ENCODE assay signal across 8 mouse cellular contexts in the genomic region with DNA sequence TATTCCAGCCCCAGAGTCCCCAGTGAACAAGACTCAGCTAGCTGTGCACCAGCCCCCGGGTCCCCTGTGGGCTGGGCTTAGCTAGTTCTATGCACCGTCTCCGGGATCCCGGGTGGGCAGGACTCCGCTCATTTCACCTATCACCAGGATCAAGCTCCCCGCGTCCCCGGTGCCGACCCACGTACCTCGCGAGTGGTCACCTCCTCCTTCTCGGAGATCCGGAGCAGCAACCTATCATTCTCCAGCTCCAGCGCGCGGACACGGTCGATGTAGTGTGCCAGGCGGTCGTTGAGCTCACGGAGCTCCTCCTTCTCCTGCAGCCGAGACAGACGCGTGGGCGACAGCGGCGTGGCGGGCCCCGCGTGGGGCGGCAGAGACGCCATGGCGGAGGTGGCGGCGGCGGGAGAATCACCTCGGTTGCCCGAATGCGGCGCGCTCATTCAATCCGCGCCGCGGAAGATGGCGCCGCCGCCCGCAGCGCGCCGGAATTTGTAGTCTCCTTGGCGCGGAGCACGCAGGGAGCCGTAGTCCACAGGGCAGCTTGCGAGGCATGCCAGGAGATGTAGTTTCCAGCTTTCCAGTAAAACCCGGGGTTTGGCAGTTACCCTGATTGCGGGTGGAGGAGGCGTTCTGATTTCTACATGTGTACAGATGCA. TPM values are rescaled to one million over a fixed set of nuclear protein-coding genes. Genes with fewer than 3 reads are reported as not detected.
A peak's percentile ranks its signal among the peaks of the same experiment; 100 is the strongest.
DNase-seq lines count a peak whose midpoint lies in the region; ATAC-seq and TF ChIP-seq lines count a peak whose summit lies in the region.

A gene (minus strand): TSS at position 467 of the 656 bp plus-strand sequence.

- peak within 1 kb of the TSS; percentile 92 for H3K4me3 ChIP-seq in hindbrain, embryonic 16.5 days (ENCODE audit: low read length)
- H3K4me3 ChIP-seq in left cerebral cortex, adult 2 months: peak within 1 kb of the TSS; percentile 82

- DNase-seq in T-cell, adult 2 months (ENCODE audit: low spot score): peak; percentile 48
- peak; percentile 90 for DNase-seq in cerebellum, adult 9-11 months
- peak; percentile 65 to 77 for DNase-seq in frontal cortex, postnatal 10 days (ENCODE audit: low spot score in 2 of 2)
- DNase-seq in left cerebral cortex, adult 2 months (ENCODE audit: extremely low spot score in 1 of 2, low spot score in 2 of 2): peak; percentile 86
- DNase-seq in lung, postnatal 4 days: peak; percentile 76 to 81
- peak; percentile 54 for DNase-seq in retina, postnatal 7 days (ENCODE audit: low read depth, low spot score)
- DNase-seq in urinary bladder, postnatal 36 days (ENCODE audit: low spot score in 2 of 2): peak; percentile 54 to 69

- H3K9me3 ChIP-seq in hindbrain, embryonic 16.5 days (ENCODE audit: control insufficient read depth, low read length): no peaks in the 10 kb centered on the region

- peak within 1 kb of the TSS; percentile 84 for H3K27ac ChIP-seq in hindbrain, embryonic 16.5 days (ENCODE audit: low read depth, low read length)
- peak within 1 kb of the TSS; percentile 82 for H3K27ac ChIP-seq in left cerebral cortex, adult 2 months

- intact Hi-C loops in left cerebral cortex, adult 2 months (cut with DNase I): no loop called here

- H3K27me3 ChIP-seq in hindbrain, embryonic 16.5 days (replicated peaks; ENCODE audit: control insufficient read depth, insufficient read depth, low read length): no peaks in the 10 kb centered on the region

- WGBS in hindbrain, embryonic 16.5 days: under 1% methylated on average over 54 of the region's 61 CpGs

- peak within 1 kb of the TSS; percentile 98 for H3K4me2 ChIP-seq in hindbrain, embryonic 16.5 days (ENCODE audit: low read length)

- TF ChIP-seq CTCF in left cerebral cortex, adult 2 months (IDR thresholded peaks at IDR 0.05): no peak; the same call in 1 of the 2 replicates

- H3K4me1 ChIP-seq in hindbrain, embryonic 16.5 days (ENCODE audit: control insufficient read depth, insufficient read depth, low read depth, low read length): peaks cover 19% of the 10 kb centered on the region

- peak within 1 kb of the TSS; percentile 92 for H3K9ac ChIP-seq in hindbrain, embryonic 16.5 days (ENCODE audit: low read depth, low read length)

- peak; percentile 83 for ATAC-seq in hindbrain, embryonic 16.5 days

- H3K36me3 ChIP-seq in hindbrain, embryonic 16.5 days (ENCODE audit: control insufficient read depth, insufficient read depth, low read length): no peaks in the 10 kb centered on the region

RNA-seq across cellular contexts. Expression of the gene that starts here (rescaled TPM):
- 36.6 and 41.9 TPM in 2 replicates for polyA plus RNA-seq in hindbrain, embryonic 16.5 days (2015; fragmentation: Nextera tagmentation; extraction: Ambion mirVana)
- 10 to 100 TPM; 20.0 to 20.3 TPM for total RNA-seq in left cerebral cortex, adult 2 months (2021)

Comparison
In these comparisons a context has a peak if more than half of its experiments do, and no peak if none do; other contexts are left out.
1. Peak in every context shown above with its lines: DNase-seq, ATAC-seq, H3K4me3 ChIP-seq and H3K27ac ChIP-seq.